Mouse (Mus musculus) spleen, adult 2 months (tissue): ENCODE measurements around the gene BC003965. TPM values are rescaled to one million over a fixed set of nuclear protein-coding genes. Genes with fewer than 3 reads are reported as not detected.
A peak's percentile ranks its signal among the peaks of the same experiment; 100 is the strongest.

Experiments
- DNase-seq, 2 experiments: peaks; one replicate each; pipeline versions ENCODE4 v3.0.0 to v3.0.0-alpha.2; 2012 to 2021; ENCODE audit warnings: low spot score in 2 of 2, low read depth in 1 of 2
- H3K27ac ChIP-seq: fragments of 200-500 bp; 2 replicates; pipeline ENCODE4 v1.5.1; 2012; ENCODE audit warnings: low read length, inconsistent platforms; ENCODE audit not compliant: insufficient read depth
- H3K27me3 ChIP-seq: fragments of 200-500 bp; 2 replicates; pipeline ENCODE4 v1.6.1; 2012; ENCODE audit warnings: mild to moderate bottlenecking, moderate library complexity, low read length, inconsistent platforms; ENCODE audit not compliant: control insufficient read depth, insufficient read depth
- H3K36me3 ChIP-seq: fragments of 200-500 bp; 2 replicates; pipeline ENCODE4 v1.6.1; 2012; ENCODE audit warnings: mild to moderate bottlenecking, low read length, inconsistent platforms; ENCODE audit not compliant: control insufficient read depth, insufficient read depth
- H3K4me1 ChIP-seq: fragments of 200-500 bp; 2 replicates; pipeline ENCODE4 v1.6.1; 2011; ENCODE audit warnings: inconsistent platforms; ENCODE audit not compliant: control insufficient read depth, insufficient read depth, insufficient read length
- H3K4me3 ChIP-seq: fragments of 200-500 bp; 2 replicates; pipeline ENCODE4 v1.5.1; 2011; ENCODE audit warnings: mild to moderate bottlenecking, inconsistent platforms; ENCODE audit not compliant: insufficient read depth, insufficient read length; ENCODE audit errors: extremely low read depth
- CTCF ChIP-seq: fragments of 200-500 bp; IDR thresholded peaks from 2 replicates; pipeline ENCODE4 v1.5.1; 2011; ENCODE audit warnings: mild to moderate bottlenecking, inconsistent platforms; ENCODE audit not compliant: insufficient read depth, insufficient read length, insufficient replicate concordance; ENCODE audit errors: extremely low read depth
- POLR2A ChIP-seq: fragments of 200-500 bp; IDR thresholded peaks from 2 replicates; pipeline ENCODE4 v1.6.1; 2011; ENCODE audit warnings: low read depth, low read length, inconsistent platforms
- WGBS: fragments of 180-500 bp; shearing (Covaris S2); methylation state at CpG from one replicate; pipeline ENCODE4 v1.1.7; 2018; 5-methylcytosine and 5-hydroxymethylcytosine counted together
- polyA plus RNA-seq: library from polyadenylated mRNA; depleted of rRNA; stranded (reverse); fragments of >200 nt; gene quantifications from 2 replicates; pipeline ENCODE4 v1.2.3, GENCODE M21; 2012

Gene BC003965
- polyA plus RNA-seq, 1 experiment: 9.1 TPM

DNA sequence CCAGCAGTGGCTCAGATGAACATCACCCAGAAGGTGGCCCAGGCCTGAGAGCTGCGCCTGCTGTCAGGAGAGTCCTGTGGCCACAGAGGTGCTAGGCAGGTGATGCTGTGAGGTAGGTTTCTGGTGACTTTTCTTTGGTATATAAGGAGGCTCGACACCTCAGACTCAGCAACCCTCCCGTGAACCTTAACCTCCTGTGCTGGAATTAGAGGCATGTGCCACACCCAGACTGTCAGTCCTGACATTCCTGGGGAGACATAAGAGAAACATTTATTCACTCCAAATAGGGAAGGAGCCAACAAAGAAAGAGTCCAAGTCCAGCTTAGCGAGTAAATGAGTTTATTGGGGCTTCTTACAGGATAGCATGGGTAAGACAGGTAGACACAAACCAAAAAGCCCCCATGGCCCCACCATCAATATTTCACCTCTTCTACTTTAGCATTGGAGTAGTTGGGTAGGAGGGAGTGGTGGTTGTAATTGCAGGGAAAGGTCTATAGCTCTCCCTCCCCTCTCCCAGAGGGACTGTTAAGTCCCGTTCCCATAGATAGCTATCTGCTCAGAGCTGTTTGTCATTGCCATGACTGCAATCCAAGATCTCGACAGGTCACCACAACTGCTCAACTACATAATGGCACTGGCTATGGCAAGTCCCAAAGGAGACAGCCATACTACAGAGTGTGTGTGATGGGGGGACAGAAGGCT is 18.2 kb upstream of the BC003965 start:
- Histone ChIP-seq H3K27me3 (no peaks in the 10 kb centered on the region), H3K4me3 (no peak overlapping the region), H3K36me3 (0 out of 2 replicates have a peak, but pooled peaks cover 1% of the 10 kb centered on the region), H3K4me1 (no peaks in the 10 kb centered on the region), H3K27ac (no peak overlapping the region)
- no peak for DNase-seq
- WGBS: 58% methylated on average over 6 of the region's 6 CpGs
- no peak for TF ChIP-seq CTCF
- TF ChIP-seq POLR2A: no peak

DNA sequence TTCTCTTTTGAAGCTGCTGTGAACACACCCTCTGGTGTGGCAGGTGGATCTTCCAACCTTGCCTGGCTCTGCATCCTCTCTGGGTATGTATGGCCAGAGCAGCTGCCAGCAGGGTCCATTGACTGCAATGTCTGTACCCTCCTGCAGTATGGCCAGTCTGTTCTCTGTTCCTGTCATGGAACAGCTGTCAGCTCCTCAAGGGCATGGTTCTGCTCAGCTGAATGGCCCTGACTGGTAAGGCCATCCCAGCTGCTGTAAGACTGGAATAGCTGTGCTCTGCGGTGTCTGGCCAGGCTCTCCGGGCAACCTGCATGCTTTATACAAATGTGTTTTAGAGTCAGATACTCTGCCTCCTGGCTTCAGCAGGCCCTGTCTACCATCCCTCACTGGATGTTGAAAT is 14.6 kb upstream of the BC003965 start:
- no peak overlapping the region for H3K27ac ChIP-seq
- TF ChIP-seq POLR2A: no peak
- H3K4me3 ChIP-seq: no peak overlapping the region
- no peak for DNase-seq
- no peaks in the 10 kb centered on the region for H3K27me3 ChIP-seq
- no peaks in the 10 kb centered on the region for H3K4me1 ChIP-seq
- 87% methylated on average over 2 of the region's 2 CpGs for WGBS
- H3K36me3 ChIP-seq: no peaks in the 10 kb centered on the region

DNA sequence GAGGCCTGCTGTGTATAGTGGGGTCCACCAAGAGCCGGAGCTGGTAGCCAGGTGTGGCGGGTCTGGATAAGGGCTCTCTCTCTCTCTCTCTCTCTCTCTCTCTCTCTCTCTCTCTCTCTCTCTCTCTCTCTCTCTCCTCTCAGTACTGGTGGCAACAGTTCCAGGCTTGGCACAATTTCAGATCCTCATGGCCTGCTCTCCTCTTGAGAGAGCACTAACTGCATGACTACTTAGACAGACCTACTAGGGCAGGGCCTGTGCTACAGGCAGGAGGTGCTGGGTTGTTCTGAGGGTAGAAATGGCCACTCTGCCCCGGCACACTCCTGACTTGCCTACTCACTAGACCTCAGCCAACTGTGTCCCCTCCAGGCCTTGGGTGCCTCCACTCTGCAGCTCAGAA is 11.8 kb upstream of the BC003965 start:
- TF ChIP-seq CTCF (no peak), POLR2A (no peak)
- 77% methylated on average over 3 of the region's 3 CpGs for WGBS
- no peak for DNase-seq
- no peaks in the 10 kb centered on the region for H3K36me3 ChIP-seq
- H3K4me1 ChIP-seq: no peaks in the 10 kb centered on the region
- no peak overlapping the region for H3K27ac ChIP-seq
- no peaks in the 10 kb centered on the region for H3K27me3 ChIP-seq
- H3K4me3 ChIP-seq: no peak overlapping the region

DNA sequence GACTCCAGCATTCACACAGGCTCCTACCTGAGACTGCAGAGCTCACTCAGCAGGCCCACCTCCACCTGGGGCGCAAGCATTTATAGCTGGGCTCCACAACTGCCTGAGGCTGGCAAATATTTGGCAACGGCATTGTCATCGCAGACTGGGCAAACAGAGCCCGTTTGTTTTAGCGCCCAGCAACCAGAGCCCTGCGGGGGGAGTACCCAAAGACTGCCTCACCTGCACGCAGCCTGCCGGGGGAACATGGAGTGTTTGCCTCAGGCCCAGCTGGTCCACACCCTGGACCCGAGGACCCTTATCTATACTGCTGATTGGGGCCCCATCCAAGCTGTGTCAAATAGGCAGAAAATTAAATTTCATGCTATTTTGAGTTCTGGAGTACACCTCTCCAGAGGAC is 8.9 kb upstream of the BC003965 start, which contains the start of gene Gm38655:
Gene Gm38655, minus strand, starts transcription at position 61 of the 400 bp plus-strand sequence.
- no peak for TF ChIP-seq CTCF
- TF ChIP-seq POLR2A: no peak
- Histone ChIP-seq H3K36me3 (no peaks in the 10 kb centered on the region), H3K27me3 (no peaks in the 10 kb centered on the region), H3K4me3 (no peak within 1 kb of the TSS), H3K4me1 (no peaks in the 10 kb centered on the region), H3K27ac (no peak within 1 kb of the TSS)
- DNase-seq: no peak
- WGBS: 81% methylated on average over 9 of the region's 9 CpGs

DNA sequence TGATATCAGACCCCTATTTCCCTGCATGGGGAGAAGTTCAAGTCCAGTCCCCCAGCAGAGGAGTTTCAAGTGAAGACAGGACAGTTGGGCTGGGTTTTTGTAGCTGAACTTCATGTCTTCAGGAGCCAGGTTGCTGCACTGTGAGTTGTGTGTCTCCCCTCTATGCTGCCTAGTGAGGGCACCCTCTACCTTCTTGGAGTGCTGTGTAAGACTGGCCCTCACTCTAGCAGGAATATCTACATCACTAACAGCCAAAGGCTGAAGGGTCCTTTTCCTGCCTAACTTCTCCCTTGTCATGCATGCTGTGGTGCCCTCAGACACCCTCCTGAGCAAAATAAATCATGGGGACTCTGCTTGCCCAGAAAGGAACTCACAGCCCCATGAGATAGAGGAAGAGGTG is 1.1 kb upstream of the BC003965 start:
- DNase-seq: no peak
- no peaks in the 10 kb centered on the region for H3K27me3 ChIP-seq
- no peak for TF ChIP-seq POLR2A
- TF ChIP-seq CTCF: no peak
- no peaks in the 10 kb centered on the region for H3K36me3 ChIP-seq
- peaks cover 7% of the 10 kb centered on the region; the same call in 1 of the 2 replicates for H3K4me1 ChIP-seq
- H3K27ac ChIP-seq: no peak overlapping the region
- H3K4me3 ChIP-seq: no peak overlapping the region

DNA sequence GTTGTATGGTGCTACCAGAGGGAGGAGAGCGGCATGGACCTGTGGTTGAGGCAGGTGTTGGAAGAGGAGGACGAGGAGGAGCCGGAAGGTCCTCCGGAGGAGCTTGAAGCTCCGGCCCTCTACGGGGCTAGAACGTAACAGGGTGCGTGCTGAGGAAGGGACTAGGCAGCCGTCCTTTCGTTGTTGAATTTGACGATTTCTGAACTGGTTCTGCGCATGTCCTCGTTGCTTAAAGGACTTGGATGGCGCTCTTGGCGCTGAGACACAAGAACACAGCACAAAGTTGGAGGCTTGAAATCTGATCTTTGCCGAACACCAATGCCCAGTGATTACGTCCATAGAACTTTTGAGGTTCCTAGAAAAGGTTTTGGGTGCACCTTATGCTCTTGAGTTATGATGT is 607 bp downstream of the BC003965 start:
- H3K4me1 ChIP-seq: peaks cover 15% of the 10 kb centered on the region; the same call in 1 of the 2 replicates
- no peak for TF ChIP-seq POLR2A
- no peak for TF ChIP-seq CTCF
- H3K27ac ChIP-seq: no peak overlapping the region
- no peaks in the 10 kb centered on the region for H3K27me3 ChIP-seq
- 9% methylated on average over 17 of the region's 17 CpGs for WGBS
- peak overlapping the region; percentile 82 for H3K4me3 ChIP-seq
- DNase-seq: no peak
- H3K36me3 ChIP-seq: no peaks in the 10 kb centered on the region

DNA sequence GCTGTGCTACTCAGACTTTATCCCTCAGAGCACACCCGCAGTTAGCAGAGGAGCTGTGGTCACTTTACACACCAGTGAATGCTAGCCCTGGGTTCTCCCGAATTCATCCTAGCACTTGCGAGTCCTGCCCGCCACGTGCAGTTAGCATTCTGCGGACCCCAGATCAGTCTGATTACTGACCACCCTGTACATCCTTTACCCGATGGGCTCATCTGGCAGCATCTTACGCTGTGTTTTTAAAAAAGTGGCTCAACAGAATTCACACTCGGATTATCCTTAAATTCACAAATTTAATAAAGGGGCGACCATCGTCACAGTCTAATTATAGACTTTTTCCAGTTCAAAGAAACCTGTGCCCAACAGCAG is 3.4 kb downstream of the BC003965 start:
- Histone ChIP-seq H3K27me3 (no peaks in the 10 kb centered on the region), H3K4me1 (peaks cover 15% of the 10 kb centered on the region; the same call in 1 of the 2 replicates), H3K4me3 (peak overlapping the region; percentile 91), H3K27ac (peak overlapping the region; percentile 48), H3K36me3 (no peaks in the 10 kb centered on the region)
- DNase-seq: no peak
- WGBS: 25% methylated on average over 11 of the region's 11 CpGs
- TF ChIP-seq CTCF: no peak
- TF ChIP-seq POLR2A: no peak
